In the genomic region with DNA sequence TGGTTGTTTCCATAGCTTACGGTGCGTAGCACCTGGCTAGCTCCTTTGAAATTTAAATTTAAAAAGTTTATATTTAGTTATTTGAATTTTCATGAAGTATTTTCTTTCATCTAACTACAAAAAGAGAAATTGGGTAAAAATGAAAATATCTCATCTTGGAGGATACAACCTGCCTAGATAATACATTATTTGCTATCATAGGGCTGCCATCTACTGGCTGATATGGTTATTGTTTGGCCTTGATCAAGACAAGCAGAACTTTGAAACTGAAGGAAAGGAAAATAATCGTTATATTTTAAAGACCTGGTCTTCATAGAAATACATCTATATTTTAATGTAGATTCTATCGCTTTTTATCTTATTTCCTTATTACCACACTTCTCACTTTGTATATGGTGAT, we compare ENCODE assay signal across 10 mouse cellular contexts.
DNase-seq lines count a peak whose midpoint lies in the region; ATAC-seq and TF ChIP-seq lines count a peak whose summit lies in the region.
"Had no signal": no experiment of that assay in that cellular context is flagged by ENCODE, and none has a peak within 500 bp of the region (broad histone marks: within the 10 kb centered on the region; RNA-seq: fewer than 3 reads in every experiment).

No protein-coding gene starts in this region.

- ATAC-seq in intestine, postnatal 0 days, result no peak
- ATAC-seq in intestine, embryonic 15.5 days, result no peak
- peak; percentile 70; the same call in 1 of the 2 replicates for ATAC-seq in hindbrain, embryonic 16.5 days
- ATAC-seq in monocyte, adult 5-6 weeks (replicated peaks; ENCODE audit: insufficient number of reproducible peaks, low FRiP score, low TSS enrichment, poor library complexity, severe bottlenecking), result no peak
- ATAC-seq in megakaryocyte, adult 5-6 weeks (ENCODE audit: poor library complexity, severe bottlenecking), result no peak
- ATAC-seq: activated CD4-positive, CD25-positive, alpha-beta regulatory T cell, adult 4 months had no signal

- TF ChIP-seq CTCF in intestine, postnatal 0 days (IDR thresholded peaks at IDR 0.05; ENCODE audit: low read depth), result peak; percentile 59

- no peaks in the 10 kb centered on the region for H3K9me3 ChIP-seq in intestine, postnatal 0 days (ENCODE audit: control insufficient read depth)
- H3K9me3 ChIP-seq in intestine, embryonic 15.5 days, result no peaks in the 10 kb centered on the region
- H3K9me3 ChIP-seq in hindbrain, embryonic 16.5 days (ENCODE audit: control insufficient read depth, low read length), result no peaks in the 10 kb centered on the region
- H3K9me3 ChIP-seq: liver, embryonic 15.5 days had no signal

- H3K36me3 ChIP-seq in intestine, postnatal 0 days (ENCODE audit: control insufficient read depth, insufficient read depth), result no peaks in the 10 kb centered on the region
- H3K36me3 ChIP-seq in intestine, embryonic 15.5 days, result no peaks in the 10 kb centered on the region
- no peaks in the 10 kb centered on the region for H3K36me3 ChIP-seq in hindbrain, embryonic 16.5 days (ENCODE audit: control insufficient read depth, insufficient read depth, low read length)
- H3K36me3 ChIP-seq: liver, embryonic 15.5 days had no signal

- H3K9ac ChIP-seq in intestine, postnatal 0 days (ENCODE audit: low read depth, low read length), result no peak overlapping the region
- no peak overlapping the region for H3K9ac ChIP-seq in intestine, embryonic 15.5 days
- no peak overlapping the region for H3K9ac ChIP-seq in hindbrain, embryonic 16.5 days (ENCODE audit: low read depth, low read length)
- H3K9ac ChIP-seq: liver, embryonic 15.5 days had no signal

- no peak overlapping the region for H3K4me2 ChIP-seq in intestine, postnatal 0 days (replicated peaks; ENCODE audit: low read depth)
- no peak overlapping the region for H3K4me2 ChIP-seq in intestine, embryonic 15.5 days (replicated peaks)
- no peak overlapping the region for H3K4me2 ChIP-seq in hindbrain, embryonic 16.5 days (ENCODE audit: low read length)
- H3K4me2 ChIP-seq: liver, embryonic 15.5 days had no signal

- no peaks in the 10 kb centered on the region for H3K27me3 ChIP-seq in intestine, postnatal 0 days (replicated peaks; ENCODE audit: control insufficient read depth, insufficient read depth, low read length)
- no peaks in the 10 kb centered on the region for H3K27me3 ChIP-seq in intestine, embryonic 15.5 days (replicated peaks)
- H3K27me3 ChIP-seq in hindbrain, embryonic 16.5 days (replicated peaks; ENCODE audit: control insufficient read depth, insufficient read depth, low read length), result no peaks in the 10 kb centered on the region
- H3K27me3 ChIP-seq: liver, embryonic 15.5 days had no signal

- 74% methylated on average over 4 of the region's 4 CpGs for WGBS in intestine, postnatal 0 days
- 77% methylated on average over 4 of the region's 4 CpGs for WGBS in intestine, embryonic 15.5 days
- WGBS in hindbrain, embryonic 16.5 days, result 73% methylated on average over 4 of the region's 4 CpGs

- no peak overlapping the region for H3K4me3 ChIP-seq in intestine, postnatal 0 days (ENCODE audit: low read depth, low read length)
- no peak overlapping the region for H3K4me3 ChIP-seq in intestine, embryonic 15.5 days (replicated peaks)
- no peak overlapping the region for H3K4me3 ChIP-seq in hindbrain, embryonic 16.5 days (ENCODE audit: low read length)
- H3K4me3 ChIP-seq: liver, embryonic 15.5 days had no signal

- H3K27ac ChIP-seq in intestine, postnatal 0 days (ENCODE audit: low read depth, low read length), result no peak overlapping the region
- no peak overlapping the region for H3K27ac ChIP-seq in intestine, embryonic 15.5 days
- H3K27ac ChIP-seq in hindbrain, embryonic 16.5 days (ENCODE audit: low read depth, low read length), result no peak overlapping the region
- H3K27ac ChIP-seq: liver, embryonic 15.5 days had no signal

- peak; percentile 14 for DNase-seq in right cerebral cortex, postnatal 4 days
- DNase-seq in right cerebral cortex, postnatal 36 days (ENCODE audit: low spot score in 2 of 2), result no peak
- DNase-seq in telencephalon, adult 2 months (ENCODE audit: low read depth, low spot score), result peak; percentile 27

- H3K4me1 ChIP-seq in intestine, postnatal 0 days (replicated peaks; ENCODE audit: control insufficient read depth, insufficient read depth, low read length), result no peaks in the 10 kb centered on the region
- H3K4me1 ChIP-seq in intestine, embryonic 15.5 days (replicated peaks), result no peaks in the 10 kb centered on the region
- H3K4me1 ChIP-seq in hindbrain, embryonic 16.5 days (ENCODE audit: control insufficient read depth, insufficient read depth, low read depth, low read length), result no peaks in the 10 kb centered on the region
- H3K4me1 ChIP-seq: liver, embryonic 15.5 days had no signal

Comparison
In these comparisons a context has a peak if more than half of its experiments do, and no peak if none do; other contexts are left out.
1. DNase-seq: peak in right cerebral cortex, postnatal 4 days (single experiment) and telencephalon, adult 2 months (single experiment); none in right cerebral cortex, postnatal 36 days (0 of 2).